Mouse (Mus musculus) myocyte (in vitro differentiated cells): Measurements from ENCODE around the gene Ccser1. TPM values are rescaled to one million over a fixed set of nuclear protein-coding genes. Genes with fewer than 3 reads are reported as not detected.

Experiments
- H3K27me3 ChIP-seq: one replicate; pipeline ENCODE4 v1.6.1; 2011; ENCODE audit not compliant: control insufficient read depth, insufficient read depth, insufficient read length
- H3K36me3 ChIP-seq: one replicate; pipeline ENCODE4 v1.6.1; 2011; ENCODE audit not compliant: control insufficient read depth, insufficient read depth
- H3K4me2 ChIP-seq: one replicate; pipeline ENCODE4 v1.6.1; 2011; ENCODE audit warnings: low read depth, control low read depth
- H3K4me3 ChIP-seq: one replicate; pipeline ENCODE4 v1.5.1; 2011; ENCODE audit warnings: mild to moderate bottlenecking, control low read depth, moderate library complexity
- H3K79me2 ChIP-seq: one replicate; pipeline ENCODE4 v1.6.1; 2011; ENCODE audit not compliant: control insufficient read depth, insufficient read depth
- H3ac ChIP-seq: one replicate; pipeline ENCODE4 v1.6.1; 2011; ENCODE audit not compliant: control insufficient read depth, insufficient read length
- CEBPB ChIP-seq: IDR thresholded peaks from 2 replicates; pipeline ENCODE4 v1.6.1; 2011; ENCODE audit warnings: mild to moderate bottlenecking, moderate library complexity; ENCODE audit not compliant: poor library complexity, insufficient read depth, severe bottlenecking
- E2F4 ChIP-seq: IDR thresholded peaks from one replicate; pipeline ENCODE4 v1.6.1; 2011; ENCODE audit warnings: mild to moderate bottlenecking, control low read depth, moderate library complexity; ENCODE audit not compliant: insufficient read depth
- MAX ChIP-seq: IDR thresholded peaks from one replicate; pipeline ENCODE4 v1.6.1; 2011; ENCODE audit warnings: low read depth, mild to moderate bottlenecking, control low read depth
- MYOD1 ChIP-seq, 3 experiments: IDR thresholded peaks; one replicate each; pipeline ENCODE4 v1.6.1; 2011; ENCODE audit warnings: control low read depth in 2 of 3, low read depth in 2 of 3, mild to moderate bottlenecking in 2 of 3, moderate library complexity in 1 of 3; ENCODE audit not compliant: insufficient read length in 2 of 3, control insufficient read depth in 1 of 3
- MYOG ChIP-seq, 3 experiments: IDR thresholded peaks; one replicate each; pipeline ENCODE4 v1.6.1; 2011; ENCODE audit warnings: control low read depth in 2 of 3, low read depth in 2 of 3, mild to moderate bottlenecking in 2 of 3; ENCODE audit not compliant: insufficient read length in 2 of 3, control insufficient read depth in 1 of 3, insufficient read depth in 1 of 3
- POLR2A ChIP-seq: IDR thresholded peaks from one replicate; pipeline ENCODE4 v1.6.1; 2011; ENCODE audit warnings: low read depth, mild to moderate bottlenecking, control low read depth, moderate library complexity; ENCODE audit not compliant: insufficient read length
- POLR2AphosphoS2 ChIP-seq: IDR thresholded peaks from one replicate; pipeline ENCODE4 v1.6.1; 2011; ENCODE audit warnings: low read depth, control low read depth; ENCODE audit not compliant: insufficient read length
- REST ChIP-seq: IDR thresholded peaks from one replicate; pipeline ENCODE4 v1.6.1; 2011; ENCODE audit warnings: mild to moderate bottlenecking, control low read depth, moderate library complexity; ENCODE audit not compliant: insufficient read depth, insufficient read length
- SRF ChIP-seq: IDR thresholded peaks from one replicate; pipeline ENCODE4 v1.6.1; 2011; ENCODE audit warnings: low read depth; ENCODE audit not compliant: control insufficient read depth, insufficient read length
- TCF12 ChIP-seq: IDR thresholded peaks from one replicate; pipeline ENCODE4 v1.6.1; 2011; ENCODE audit warnings: mild to moderate bottlenecking, control low read depth; ENCODE audit not compliant: poor library complexity, insufficient read depth, severe bottlenecking
- TCF3 ChIP-seq: IDR thresholded peaks from one replicate; pipeline ENCODE4 v1.6.1; 2011; ENCODE audit warnings: low read depth, control low read depth; ENCODE audit not compliant: insufficient read length
- USF1 ChIP-seq: IDR thresholded peaks from one replicate; pipeline ENCODE4 v1.6.1; 2011; ENCODE audit warnings: low read depth, mild to moderate bottlenecking, control low read depth, moderate library complexity
- polyA plus RNA-seq: library from polyadenylated mRNA; unstranded; fragments of >200 nt; fragmentation: generic; extraction: Trizol; gene quantifications from one replicate; pipeline ENCODE4 v1.2.1, GENCODE M21; 2012; ENCODE audit warnings: missing spikeins

The Ccser1 gene
- polyA plus RNA-seq, 1 experiment = 0.52 TPM

DNA sequence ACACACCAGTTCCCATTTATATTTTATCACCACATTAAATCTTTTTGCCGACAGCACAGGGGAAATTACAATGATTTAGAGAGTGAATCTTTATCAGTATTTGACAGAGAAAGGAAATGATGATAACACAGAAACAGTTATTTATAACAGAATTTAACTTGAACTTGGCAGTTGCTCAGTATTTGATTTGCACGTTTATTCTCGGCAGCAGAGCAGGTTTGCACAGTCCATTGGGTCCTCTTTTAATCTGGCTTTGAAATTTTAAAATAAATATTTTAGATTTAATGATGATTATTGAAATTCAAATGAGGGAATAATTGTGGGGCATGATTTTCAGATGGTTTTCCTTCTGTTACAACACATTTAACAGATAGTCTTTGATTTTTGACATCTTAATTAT is 305.2 kb downstream of the Ccser1 start:
- Histone ChIP-seq H3K79me2 (no peaks in the 10 kb centered on the region), H3K4me3 (no peak overlapping the region), H3K36me3 (no peaks in the 10 kb centered on the region), H3K27me3 (no peaks in the 10 kb centered on the region), H3K4me2 (no peak overlapping the region), H3ac (no peak overlapping the region)
- TF ChIP-seq E2F4 = no peak
- no peak for TF ChIP-seq MYOD1 (IDR thresholded peaks at IDR 0.05; ENCODE audit: control insufficient read depth in 1 of 3, insufficient read length in 2 of 3, low read depth in 2 of 3)
- no peak for TF ChIP-seq POLR2A
- TF ChIP-seq POLR2AphosphoS2 = no peak
- no peak for TF ChIP-seq TCF12
- no peak for TF ChIP-seq TCF3
- TF ChIP-seq SRF = no peak

DNA sequence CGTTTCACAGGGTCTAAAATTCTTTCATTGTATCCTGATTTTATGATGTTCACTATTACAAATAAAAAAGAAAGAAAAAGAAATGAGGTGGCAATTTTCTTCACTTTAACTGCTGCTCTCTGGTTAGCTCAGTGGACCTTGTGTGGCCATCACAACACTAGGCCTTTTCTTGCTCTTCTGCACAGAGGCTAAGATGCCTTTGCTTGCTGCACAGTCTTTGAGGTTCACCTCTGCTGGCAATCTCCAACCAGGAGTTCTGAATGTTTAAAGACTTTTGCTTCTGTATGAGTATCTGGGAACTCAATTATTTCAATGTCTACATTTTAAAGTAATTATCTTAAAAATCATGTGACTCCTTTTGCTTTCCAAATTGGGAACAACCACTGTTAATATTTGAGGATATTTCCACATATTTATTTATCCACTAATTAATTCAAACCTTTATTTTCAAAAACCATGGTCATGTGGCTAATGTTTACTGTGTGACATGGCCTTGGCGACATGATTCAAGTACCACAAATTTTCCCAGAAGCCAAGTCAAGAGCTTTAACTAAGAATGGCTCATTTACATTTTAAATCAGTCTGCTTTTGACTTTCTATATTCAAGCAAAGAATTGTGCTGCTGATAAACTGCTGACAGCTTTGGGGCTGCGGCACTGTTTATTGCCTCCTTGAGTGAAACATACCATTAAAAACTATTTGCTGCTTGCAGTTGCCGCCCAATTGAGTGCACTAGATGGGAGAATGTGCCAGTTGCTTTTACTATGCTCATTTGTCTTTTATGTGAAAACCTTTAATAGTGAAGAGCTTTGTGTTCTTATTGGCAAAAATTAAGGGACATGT is 312.1 kb downstream of the Ccser1 start:
- H3K27me3 ChIP-seq = no peaks in the 10 kb centered on the region
- no peak overlapping the region for H3K4me2 ChIP-seq
- TF ChIP-seq TCF12 (no peak), E2F4 (no peak), SRF (no peak), POLR2AphosphoS2 (no peak), MAX (no peak), MYOG (IDR thresholded peaks at IDR 0.05; ENCODE audit: control insufficient read depth in 1 of 3, insufficient read depth in 1 of 3, insufficient read length in 2 of 3, low read depth in 2 of 3) (no peak), MYOD1 (IDR thresholded peaks at IDR 0.05; ENCODE audit: control insufficient read depth in 1 of 3, insufficient read length in 2 of 3, low read depth in 2 of 3) (no peak), TCF3 (no peak), USF1 (no peak), POLR2A (no peak), CEBPB (no peak), REST (no peak)
- no peaks in the 10 kb centered on the region for H3K36me3 ChIP-seq
- H3ac ChIP-seq = no peak overlapping the region
- H3K79me2 ChIP-seq = no peaks in the 10 kb centered on the region
- H3K4me3 ChIP-seq = no peak overlapping the region

- Histone ChIP-seq H3K4me3 (no peak overlapping the region), H3ac (no peak overlapping the region)
These were observed 313.3 kb downstream of the Ccser1 start for GRCm38 (mm10) chr6:61493386-61493785.

GRCm38 (mm10) chr6:61515310-61515709 is 335.2 kb downstream of the Ccser1 start:
- no peak overlapping the region for H3K4me3 ChIP-seq
- H3ac ChIP-seq = no peak overlapping the region
- no peaks in the 10 kb centered on the region for H3K36me3 ChIP-seq
- H3K79me2 ChIP-seq = no peaks in the 10 kb centered on the region
- H3K4me2 ChIP-seq = no peak overlapping the region
- TF ChIP-seq USF1 = no peak
- TF ChIP-seq MYOG (IDR thresholded peaks at IDR 0.05; ENCODE audit: control insufficient read depth in 1 of 3, insufficient read depth in 1 of 3, insufficient read length in 2 of 3, low read depth in 2 of 3) = no peak
- TF ChIP-seq REST = no peak
- no peak for TF ChIP-seq E2F4
- TF ChIP-seq MAX = no peak
- no peak for TF ChIP-seq TCF3
- no peak for TF ChIP-seq MYOD1 (IDR thresholded peaks at IDR 0.05; ENCODE audit: control insufficient read depth in 1 of 3, insufficient read length in 2 of 3, low read depth in 2 of 3)
- TF ChIP-seq SRF = no peak
- no peak for TF ChIP-seq POLR2A
- H3K27me3 ChIP-seq = no peaks in the 10 kb centered on the region

More at GRCm38 (mm10) chr6:61493386-61493785, 313.3 kb downstream of the Ccser1 start:
- Histone ChIP-seq H3K4me2 (no peak overlapping the region), H3K27me3 (no peaks in the 10 kb centered on the region), H3K36me3 (no peaks in the 10 kb centered on the region), H3K79me2 (no peaks in the 10 kb centered on the region)
- no peak for TF ChIP-seq USF1
- TF ChIP-seq E2F4 = no peak
- TF ChIP-seq MAX = no peak
- TF ChIP-seq SRF = no peak
- TF ChIP-seq CEBPB = no peak
- TF ChIP-seq REST = no peak
- TF ChIP-seq MYOD1 (IDR thresholded peaks at IDR 0.05; ENCODE audit: control insufficient read depth in 1 of 3, insufficient read length in 2 of 3, low read depth in 2 of 3) = no peak
- no peak for TF ChIP-seq TCF12
- TF ChIP-seq TCF3 = no peak
- no peak for TF ChIP-seq POLR2A
- no peak for TF ChIP-seq MYOG (IDR thresholded peaks at IDR 0.05; ENCODE audit: control insufficient read depth in 1 of 3, insufficient read depth in 1 of 3, insufficient read length in 2 of 3, low read depth in 2 of 3)
- no peak for TF ChIP-seq POLR2AphosphoS2
